20 mouse cellular contexts compared by ENCODE assay signal in the genomic region with DNA sequence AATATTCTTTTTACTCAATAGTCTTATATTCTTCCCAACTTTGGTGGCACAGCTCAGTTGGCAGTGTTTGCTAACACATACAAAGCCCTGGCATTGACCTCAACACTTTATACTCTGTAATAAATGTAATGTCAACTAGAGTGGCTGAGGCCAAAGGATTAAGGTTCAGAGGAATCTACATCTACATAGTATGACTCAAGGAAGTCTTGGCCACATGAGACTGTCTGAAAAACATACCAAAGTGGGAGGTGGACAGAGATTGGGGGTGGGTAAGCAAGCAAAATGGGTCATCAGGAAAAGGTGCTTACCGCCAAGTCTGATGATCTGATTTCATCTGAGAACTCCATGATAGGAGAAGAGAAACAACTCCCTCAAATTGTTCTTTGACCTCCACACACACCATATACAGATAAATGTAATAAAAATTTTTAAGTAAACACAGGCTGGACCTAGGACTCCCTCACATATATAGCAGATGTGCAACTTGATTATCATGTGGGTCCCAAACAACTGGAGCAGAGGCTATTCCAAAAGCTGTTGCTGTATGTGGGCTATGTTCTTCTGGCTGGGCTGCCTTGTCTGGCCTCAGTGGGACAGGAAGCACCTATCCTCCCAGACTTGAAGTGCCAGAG.
"Had no signal": no experiment of that assay in that cellular context is flagged by ENCODE, and none has a peak within 500 bp of the region (broad histone marks: within the 10 kb centered on the region; RNA-seq: fewer than 3 reads in every experiment).

No protein-coding gene starts in this region.

- DNase-seq: liver, postnatal 0 days; lung, adult 2 months; lung, postnatal 4 days; retina, postnatal 1 day; right cerebral cortex, adult 18-20 months; right cerebral cortex, postnatal 25 days; right cerebral cortex, postnatal 4 days; thymus, adult 2 months; thymus, postnatal 25 days; thymus, postnatal 4 days had no signal

- ATAC-seq: liver, postnatal 0 days; lung, postnatal 0 days; midbrain, embryonic 13.5 days; midbrain, embryonic 15.5 days had no signal

- H3K27ac ChIP-seq: liver, embryonic 15.5 days; lung, embryonic 15.5 days; midbrain, embryonic 13.5 days; midbrain, embryonic 15.5 days; neural tube, embryonic 12.5 days; stomach, embryonic 15.5 days; stomach, postnatal 0 days had no signal

- H3K4me3 ChIP-seq: liver, embryonic 15.5 days; lung, embryonic 15.5 days; megakaryocyte, embryonic 14.5 days; midbrain, embryonic 13.5 days; midbrain, embryonic 15.5 days; neural tube, embryonic 12.5 days; stomach, embryonic 15.5 days had no signal

- H3K9ac ChIP-seq: liver, embryonic 15.5 days; liver, postnatal 0 days; lung, embryonic 15.5 days; midbrain, embryonic 13.5 days; midbrain, embryonic 15.5 days; neural tube, embryonic 12.5 days; stomach, embryonic 15.5 days had no signal

- H3K4me2 ChIP-seq: liver, embryonic 15.5 days; lung, embryonic 15.5 days; midbrain, embryonic 11.5 days; midbrain, embryonic 13.5 days; midbrain, embryonic 15.5 days; neural tube, embryonic 12.5 days; stomach, embryonic 15.5 days had no signal

- H3K4me1 ChIP-seq: liver, embryonic 15.5 days; lung, embryonic 15.5 days; midbrain, embryonic 13.5 days; midbrain, embryonic 15.5 days; neural tube, embryonic 12.5 days; stomach, embryonic 15.5 days had no signal

- H3K27me3 ChIP-seq: liver, embryonic 15.5 days; lung, embryonic 15.5 days; megakaryocyte, embryonic 14.5 days; midbrain, embryonic 13.5 days; midbrain, embryonic 15.5 days; neural tube, embryonic 12.5 days; stomach, embryonic 15.5 days had no signal

- H3K9me3 ChIP-seq: liver, embryonic 15.5 days; lung, embryonic 15.5 days; megakaryocyte, embryonic 14.5 days; midbrain, embryonic 13.5 days; midbrain, embryonic 15.5 days; neural tube, embryonic 12.5 days; stomach, embryonic 15.5 days had no signal
